Mouse (Mus musculus) limb, embryonic 15.5 days (tissue): ENCODE measurements around the gene Cmbl. TPM values are rescaled to one million over a fixed set of nuclear protein-coding genes. Genes with fewer than 3 reads are reported as not detected.

ENCODE experiments used
- ATAC-seq: fragments of 200-750 bp; cut with Nextera tagmentation; 2 replicates; pipeline ENCODE4 v1.8.0; 2017; ENCODE audit warnings: low read depth, moderate TSS enrichment; ENCODE audit not compliant: insufficient number of reproducible peaks, low FRiP score, low TSS enrichment
- H3K27ac ChIP-seq: fragments of 300-500 bp; sonication (generic); 2 replicates; pipeline ENCODE4 v1.5.1; 2015; ENCODE audit warnings: moderate library complexity, mild to moderate bottlenecking, inconsistent platforms
- H3K27me3 ChIP-seq: fragments of 300-500 bp; sonication (generic); 2 replicates; pipeline ENCODE4 v1.6.1; 2015; ENCODE audit warnings: inconsistent platforms
- H3K36me3 ChIP-seq: fragments of 300-500 bp; sonication (generic); 2 replicates; pipeline ENCODE4 v1.6.1; 2015; ENCODE audit warnings: inconsistent platforms
- H3K4me1 ChIP-seq: fragments of 300-500 bp; sonication (generic); 2 replicates; pipeline ENCODE4 v1.6.1; 2015; ENCODE audit warnings: inconsistent platforms
- H3K4me2 ChIP-seq: fragments of 300-500 bp; sonication (generic); 2 replicates; pipeline ENCODE4 v1.6.1; 2015; ENCODE audit warnings: mild to moderate bottlenecking, inconsistent platforms
- H3K4me3 ChIP-seq: fragments of 300-500 bp; sonication (generic); 2 replicates; pipeline ENCODE4 v1.5.1; 2015; ENCODE audit warnings: mild to moderate bottlenecking, inconsistent platforms
- H3K9ac ChIP-seq: fragments of 300-500 bp; sonication (generic); 2 replicates; pipeline ENCODE4 v1.6.1; 2015; ENCODE audit warnings: inconsistent platforms
- H3K9me3 ChIP-seq: fragments of 300-500 bp; sonication (generic); 2 replicates; pipeline ENCODE4 v1.6.1; 2016; ENCODE audit warnings: inconsistent platforms
- WGBS: fragments of 180-500 bp; shearing (Covaris S2); methylation state at CpG from one replicate; pipeline ENCODE4 v1.1.7; 2015; 5-methylcytosine and 5-hydroxymethylcytosine counted together
- polyA plus RNA-seq: library from polyadenylated mRNA; unstranded; fragments of >200 nt; fragmentation: Nextera tagmentation; extraction: Ambion mirVana; gene quantifications from 2 replicates; pipeline ENCODE4 v1.2.1, GENCODE M21; 2015

Cmbl gene
- polyA plus RNA-seq, 1 experiment from 2014 or later, result 2.7 TPM

- H3K4me1 ChIP-seq, result peaks cover 7% of the 10 kb centered on the region; the same call in 1 of the 2 replicates
- WGBS, result 82% methylated on average over 6 of the region's 6 CpGs
- no peak overlapping the region for H3K4me3 ChIP-seq
- H3K27me3 ChIP-seq, result no peaks in the 10 kb centered on the region
- no peaks in the 10 kb centered on the region for H3K9me3 ChIP-seq
- ATAC-seq, result no peak
- no peak overlapping the region for H3K4me2 ChIP-seq
- H3K9ac ChIP-seq, result no peak overlapping the region
- H3K27ac ChIP-seq, result no peak overlapping the region
- peaks cover 20% of the 10 kb centered on the region for H3K36me3 ChIP-seq
These were observed 48.8 kb downstream of the Cmbl start for GRCm38 (mm10) chr15:31613826-31614453.

DNA sequence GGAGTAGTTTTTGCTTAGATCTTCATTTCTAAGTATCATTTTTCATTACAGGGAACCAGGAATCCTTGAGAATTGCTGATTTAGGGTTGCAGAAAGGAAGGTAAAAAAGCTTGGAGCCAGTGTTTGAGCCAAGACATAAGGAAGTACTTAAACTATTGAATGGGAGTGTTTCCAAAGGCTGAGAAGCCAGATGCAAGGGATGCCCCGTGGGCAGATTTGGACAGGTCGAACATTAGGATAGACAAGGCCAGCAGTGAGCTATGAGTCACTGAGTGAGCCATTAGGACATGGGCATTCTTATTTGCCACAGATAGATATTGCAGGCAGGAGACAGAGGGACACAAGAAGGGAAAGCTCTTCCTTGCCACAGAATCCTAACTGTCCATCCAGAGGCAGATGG is 49.5 kb downstream of the Cmbl start:
- H3K4me2 ChIP-seq, result no peak overlapping the region
- no peak overlapping the region for H3K4me3 ChIP-seq
- 35% methylated on average over 2 of the region's 2 CpGs for WGBS
- no peak overlapping the region for H3K27ac ChIP-seq
- H3K36me3 ChIP-seq, result peaks cover 23% of the 10 kb centered on the region
- peaks cover 7% of the 10 kb centered on the region; the same call in 1 of the 2 replicates for H3K4me1 ChIP-seq
- H3K27me3 ChIP-seq, result no peaks in the 10 kb centered on the region
- no peak for ATAC-seq
- H3K9me3 ChIP-seq, result no peaks in the 10 kb centered on the region
- H3K9ac ChIP-seq, result no peak overlapping the region

DNA sequence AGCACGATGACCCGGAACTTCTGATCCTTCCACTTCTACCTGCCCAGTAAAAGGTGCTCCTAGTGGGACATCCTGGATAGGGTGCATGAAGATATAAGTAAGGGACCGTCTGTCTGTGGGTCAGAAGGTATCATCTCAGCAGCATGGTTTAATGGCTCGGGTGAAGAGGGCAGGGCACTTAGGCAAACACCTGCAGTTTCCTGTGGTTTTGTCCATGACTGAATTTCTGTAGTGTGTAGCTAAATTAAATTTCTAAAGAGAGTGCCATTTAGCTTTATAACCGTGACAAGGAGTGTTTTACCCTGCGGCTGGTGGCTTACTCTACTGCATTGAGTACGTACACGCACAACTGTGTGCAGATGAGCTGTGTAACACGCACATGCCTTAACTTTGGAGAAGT is 52.1 kb downstream of the Cmbl start:
- Histone ChIP-seq H3K27ac (no peak overlapping the region), H3K9me3 (no peaks in the 10 kb centered on the region), H3K36me3 (peaks cover 29% of the 10 kb centered on the region), H3K27me3 (no peaks in the 10 kb centered on the region), H3K9ac (no peak overlapping the region), H3K4me2 (no peak overlapping the region), H3K4me1 (no peaks in the 10 kb centered on the region), H3K4me3 (no peak overlapping the region)
- 89% methylated on average over 9 of the region's 9 CpGs for WGBS
- ATAC-seq, result no peak

DNA sequence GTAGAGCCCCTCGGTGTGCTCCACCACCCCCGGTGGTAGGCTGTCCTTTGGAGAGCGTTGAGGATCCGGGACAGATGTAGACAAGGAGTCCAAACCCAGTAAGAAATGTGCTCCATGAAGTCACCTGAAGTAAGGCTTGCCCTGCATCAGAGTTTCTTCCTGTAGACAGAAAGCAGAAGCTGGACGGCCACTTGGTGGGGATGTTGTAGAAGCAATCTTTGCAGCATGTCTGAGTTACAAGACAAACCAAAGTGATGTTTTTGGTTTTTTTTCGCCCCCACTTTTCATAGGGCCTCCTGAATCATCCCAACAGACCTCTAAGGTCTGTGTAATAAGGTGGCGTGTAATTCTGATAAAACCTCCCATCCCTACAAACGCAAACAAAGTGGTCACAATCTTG is 54.3 kb downstream of the Cmbl start:
- no peak overlapping the region for H3K4me3 ChIP-seq
- H3K27ac ChIP-seq, result no peak overlapping the region
- H3K4me2 ChIP-seq, result no peak overlapping the region
- peaks cover 32% of the 10 kb centered on the region for H3K36me3 ChIP-seq
- no peaks in the 10 kb centered on the region for H3K4me1 ChIP-seq
- no peaks in the 10 kb centered on the region for H3K9me3 ChIP-seq
- no peak for ATAC-seq
- 86% methylated on average over 8 of the region's 8 CpGs for WGBS
- no peak overlapping the region for H3K9ac ChIP-seq
- no peaks in the 10 kb centered on the region for H3K27me3 ChIP-seq

DNA sequence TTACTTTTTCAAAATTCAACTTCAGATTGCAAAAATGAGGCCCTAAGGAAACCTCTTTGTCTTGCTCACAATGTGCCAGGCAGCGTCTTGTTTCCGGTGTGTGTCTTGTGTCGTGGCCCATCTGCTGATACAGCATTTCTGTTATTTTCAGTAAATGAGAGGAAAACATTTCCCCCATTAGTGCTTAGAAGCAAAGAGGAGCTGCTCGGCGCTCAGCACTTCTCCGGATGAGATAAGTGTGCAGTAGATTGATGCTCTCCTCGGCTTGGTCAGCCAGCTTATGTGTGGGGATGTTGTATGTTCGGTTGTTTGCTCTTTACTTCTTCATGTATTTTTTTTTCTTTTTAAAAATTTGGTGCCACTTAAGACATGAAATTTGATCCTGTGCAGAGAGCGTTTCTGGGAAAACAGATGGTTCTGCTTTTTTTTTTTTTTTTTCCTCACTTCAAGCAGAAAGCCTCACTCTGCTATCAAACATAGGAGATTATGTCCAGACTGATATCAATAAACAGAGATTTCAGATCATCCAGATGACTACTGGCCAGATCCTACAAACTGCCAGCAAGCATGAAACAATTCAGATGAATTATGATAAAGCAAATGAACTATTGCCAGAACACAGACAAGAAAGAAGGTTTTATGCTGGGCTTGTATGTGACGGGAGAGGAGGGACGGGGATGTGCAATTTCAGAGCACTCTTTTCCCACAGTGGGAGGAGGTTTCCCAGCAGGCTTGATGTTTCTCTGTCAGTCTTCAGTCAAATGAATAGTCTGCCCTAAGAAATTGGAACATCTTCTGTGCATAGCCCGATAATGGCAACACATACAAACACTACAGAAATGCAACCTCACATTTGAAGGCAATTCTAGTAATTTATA is 62.3 kb downstream of the Cmbl start:
- Histone ChIP-seq H3K4me3 (no peak overlapping the region), H3K4me1 (peaks cover 9% of the 10 kb centered on the region; the same call in 1 of the 2 replicates), H3K9ac (no peak overlapping the region), H3K27ac (peak overlapping the region; percentile 59; the same call in 1 of the 2 replicates), H3K9me3 (no peaks in the 10 kb centered on the region), H3K27me3 (no peaks in the 10 kb centered on the region), H3K4me2 (no peak overlapping the region), H3K36me3 (0 out of 2 replicates have a peak, but pooled peaks cover under 1% of the 10 kb centered on the region)
- 35% methylated on average over 12 of the region's 12 CpGs for WGBS
- ATAC-seq, result no peak

- H3K4me3 ChIP-seq, result no peak overlapping the region
- no peak overlapping the region for H3K9ac ChIP-seq
- no peak overlapping the region for H3K4me2 ChIP-seq
- no peaks in the 10 kb centered on the region for H3K27me3 ChIP-seq
- H3K36me3 ChIP-seq, result no peaks in the 10 kb centered on the region
- H3K4me1 ChIP-seq, result peaks cover 12% of the 10 kb centered on the region; the same call in 1 of the 2 replicates
- ATAC-seq, result no peak
- WGBS, result 61% methylated on average over 10 of the region's 10 CpGs
- no peaks in the 10 kb centered on the region for H3K9me3 ChIP-seq
- H3K27ac ChIP-seq, result no peak overlapping the region
These were observed 63.0 kb downstream of the Cmbl start for GRCm38 (mm10) chr15:31628180-31628579.

GRCm38 (mm10) chr15:31629556-31629955 is 64.4 kb downstream of the Cmbl start:
- no peak overlapping the region for H3K4me2 ChIP-seq
- no peak overlapping the region for H3K9ac ChIP-seq
- no peaks in the 10 kb centered on the region for H3K36me3 ChIP-seq
- H3K27ac ChIP-seq, result no peak overlapping the region
- 84% methylated on average over 3 of the region's 3 CpGs for WGBS
- no peak overlapping the region for H3K4me3 ChIP-seq
- no peak for ATAC-seq
- no peaks in the 10 kb centered on the region for H3K27me3 ChIP-seq
- H3K4me1 ChIP-seq, result peaks cover 12% of the 10 kb centered on the region; the same call in 1 of the 2 replicates
- no peaks in the 10 kb centered on the region for H3K9me3 ChIP-seq

DNA sequence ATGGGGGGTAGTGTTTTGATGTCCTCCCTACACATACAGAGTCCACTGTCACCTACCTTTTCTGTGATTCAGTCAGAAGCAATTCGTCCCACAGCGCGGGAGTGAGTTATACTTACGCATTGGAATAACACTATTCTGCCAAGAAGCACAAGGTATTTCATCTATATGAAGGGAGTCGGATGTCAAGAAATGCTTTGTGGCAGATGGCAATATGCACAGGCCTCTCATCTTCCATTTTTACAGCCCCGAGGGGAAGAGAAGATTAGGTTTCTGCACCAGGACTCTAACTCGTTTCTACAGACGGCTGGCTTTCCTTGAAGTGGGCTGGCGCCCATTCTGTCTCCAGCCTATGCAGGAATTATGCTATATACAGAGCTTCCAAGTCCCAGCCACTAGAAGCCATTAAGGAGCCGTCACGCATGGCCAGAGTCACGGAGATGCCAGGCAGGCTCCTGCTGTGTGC is 66.2 kb downstream of the Cmbl start:
- WGBS, result 48% methylated on average over 12 of the region's 12 CpGs
- H3K4me2 ChIP-seq, result no peak overlapping the region
- no peak overlapping the region for H3K4me3 ChIP-seq
- peaks cover 12% of the 10 kb centered on the region; the same call in 1 of the 2 replicates for H3K4me1 ChIP-seq
- H3K27me3 ChIP-seq, result no peaks in the 10 kb centered on the region
- ATAC-seq, result no peak
- no peak overlapping the region for H3K9ac ChIP-seq
- H3K9me3 ChIP-seq, result no peaks in the 10 kb centered on the region
- no peak overlapping the region for H3K27ac ChIP-seq
- H3K36me3 ChIP-seq, result no peaks in the 10 kb centered on the region

DNA sequence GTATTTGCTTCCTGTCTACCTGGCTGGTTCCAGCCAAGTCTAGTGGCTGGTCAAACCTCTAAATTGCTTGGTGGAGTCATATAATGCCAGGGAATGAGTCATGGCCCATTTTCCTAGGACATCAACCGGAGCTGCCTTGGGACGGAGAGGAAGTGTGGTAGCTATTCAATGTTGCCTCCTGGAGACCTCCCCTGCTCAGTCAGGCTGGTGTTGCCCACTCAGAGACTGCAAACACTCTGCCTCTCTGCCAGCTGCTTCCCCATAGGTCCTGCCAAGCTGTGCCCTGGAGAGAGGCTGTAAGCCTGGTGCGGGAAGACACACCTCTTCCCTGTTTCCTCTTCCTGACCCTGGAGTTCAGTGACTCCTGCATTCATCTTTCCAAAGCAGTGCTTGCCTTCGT is 67.3 kb downstream of the Cmbl start:
- Histone ChIP-seq H3K36me3 (no peaks in the 10 kb centered on the region), H3K27me3 (no peaks in the 10 kb centered on the region), H3K27ac (no peak overlapping the region), H3K4me1 (peaks cover 10% of the 10 kb centered on the region; the same call in 1 of the 2 replicates), H3K9ac (no peak overlapping the region), H3K9me3 (no peaks in the 10 kb centered on the region), H3K4me2 (no peak overlapping the region), H3K4me3 (no peak overlapping the region)
- ATAC-seq, result no peak
- WGBS, result 74% methylated on average over 4 of the region's 4 CpGs

- Histone ChIP-seq H3K4me1 (peaks cover 10% of the 10 kb centered on the region; the same call in 1 of the 2 replicates), H3K36me3 (no peaks in the 10 kb centered on the region), H3K27ac (no peak overlapping the region), H3K9me3 (no peaks in the 10 kb centered on the region), H3K4me2 (no peak overlapping the region), H3K4me3 (no peak overlapping the region), H3K27me3 (no peaks in the 10 kb centered on the region), H3K9ac (no peak overlapping the region)
- ATAC-seq, result no peak
- WGBS, result 66% methylated on average over 6 of the region's 6 CpGs
These were observed 69.4 kb downstream of the Cmbl start for GRCm38 (mm10) chr15:31634582-31634981.

DNA sequence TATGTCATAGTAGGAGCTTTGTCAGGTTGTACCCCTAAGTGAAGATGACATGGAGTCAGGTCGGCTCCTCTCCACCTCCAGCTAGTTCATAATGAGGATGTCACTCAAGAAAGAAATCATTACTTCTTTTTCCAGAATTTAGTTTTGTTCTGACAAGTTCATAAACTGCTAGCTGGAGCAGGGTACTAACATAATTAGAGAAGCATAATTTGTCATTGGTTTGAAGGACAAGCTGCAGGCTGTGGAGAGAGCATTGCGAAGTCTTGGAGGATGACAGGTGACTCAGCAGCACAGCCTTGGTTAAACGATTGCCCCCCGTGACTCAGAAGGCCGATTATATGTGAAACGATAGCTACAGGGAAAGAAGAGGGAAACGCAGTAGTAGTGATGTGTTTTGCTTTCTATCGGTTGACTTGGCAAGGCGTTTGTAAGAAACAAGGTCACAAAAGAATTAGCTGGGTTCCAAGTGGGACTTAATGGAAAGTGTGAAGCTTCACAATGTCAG is 71.0 kb downstream of the Cmbl start:
- Histone ChIP-seq H3K27ac (no peak overlapping the region), H3K4me2 (no peak overlapping the region), H3K27me3 (no peaks in the 10 kb centered on the region), H3K4me1 (peaks cover 10% of the 10 kb centered on the region; the same call in 1 of the 2 replicates), H3K9me3 (no peaks in the 10 kb centered on the region), H3K4me3 (no peak overlapping the region), H3K9ac (no peak overlapping the region), H3K36me3 (no peaks in the 10 kb centered on the region)
- WGBS, result 71% methylated on average over 9 of the region's 9 CpGs
- ATAC-seq, result no peak
